Mouse (Mus musculus) lung, postnatal 0 days (tissue): ENCODE results near the gene Zfp688.
"Not testable (repeated sequence)": the region's sequence is repeated elsewhere in the genome, so short reads cannot be mapped to it uniquely, and the experiment has no call there.

Experiments
- CTCF ChIP-seq: IDR thresholded peaks from 2 replicates; pipeline ENCODE4 v1.5.1; 2016; ENCODE audit warnings: antibody characterized with exemption, mild to moderate bottlenecking
- EP300 ChIP-seq: IDR thresholded peaks from 2 replicates; pipeline ENCODE4 v1.6.1; 2016; ENCODE audit warnings: antibody characterized with exemption, mild to moderate bottlenecking, control low read depth

DNA sequence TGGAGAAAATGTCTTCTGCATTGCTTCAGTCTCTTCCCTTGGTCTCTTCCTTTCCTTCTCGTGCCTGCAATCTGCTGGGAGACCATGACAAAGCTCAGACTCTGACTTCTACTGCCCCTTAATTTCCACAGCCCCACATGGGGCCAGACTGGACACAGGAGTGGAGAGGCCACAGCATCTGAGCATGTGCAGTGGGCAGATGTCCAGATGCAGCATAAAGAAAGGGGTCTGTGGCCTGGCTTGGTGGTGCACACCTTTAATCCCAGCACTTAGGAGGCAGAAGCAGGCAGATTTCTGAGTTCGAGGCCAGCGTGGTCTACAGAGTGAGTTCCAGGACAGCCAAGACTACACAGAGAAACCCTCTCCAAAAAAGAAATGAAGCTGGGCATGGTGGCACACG is 36.3 kb downstream of the Zfp688 start:
- TF ChIP-seq CTCF, EP300: not testable (repeated sequence)
